Mouse (Mus musculus): Measurements from ENCODE around the gene Adprhl1. TPM values are rescaled to one million over a fixed set of nuclear protein-coding genes. Genes with fewer than 3 reads are reported as not detected.

Gene Adprhl1
- polyA plus RNA-seq, 1 experiment = 17.8 TPM

DNA sequence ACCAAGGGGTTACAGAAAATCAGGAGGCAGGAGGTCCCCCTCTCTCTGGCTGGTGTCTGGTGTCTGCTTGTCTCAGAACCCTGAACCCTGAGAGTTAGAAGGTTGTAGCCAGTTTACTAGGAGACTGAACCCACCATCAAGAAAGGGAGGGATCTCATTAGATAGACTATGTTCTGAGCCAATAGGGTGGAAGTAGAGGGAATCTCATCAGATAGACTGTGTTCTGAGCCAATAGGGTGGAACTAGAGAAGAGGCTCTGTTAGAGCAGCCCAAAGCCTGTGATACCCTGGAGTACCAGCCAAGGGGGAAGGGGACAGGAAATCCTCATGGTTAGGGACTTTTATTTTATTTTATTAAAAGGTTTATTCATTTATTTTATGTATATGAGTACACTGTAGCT is 36.0 kb downstream of the Adprhl1 start:
- H3K4me3 ChIP-seq = no peak overlapping the region
- no peak overlapping the region for H3ac ChIP-seq (ENCODE audit: control insufficient read depth, insufficient read length)
- TF ChIP-seq POLR2A (IDR thresholded peaks at IDR 0.05; ENCODE audit: insufficient read length, low read depth) (no peak), MYOG (IDR thresholded peaks at IDR 0.05; ENCODE audit: control insufficient read depth in 1 of 3, insufficient read depth in 1 of 3, insufficient read length in 2 of 3, low read depth in 2 of 3) (no peak), POLR2AphosphoS2 (IDR thresholded peaks at IDR 0.05; ENCODE audit: insufficient read length, low read depth) (no peak), TCF3 (IDR thresholded peaks at IDR 0.05; ENCODE audit: insufficient read length, low read depth) (no peak), REST (IDR thresholded peaks at IDR 0.05; ENCODE audit: insufficient read depth, insufficient read length) (no peak), USF1 (IDR thresholded peaks at IDR 0.05; ENCODE audit: low read depth) (no peak), TCF12 (IDR thresholded peaks at IDR 0.05; ENCODE audit: insufficient read depth, poor library complexity, severe bottlenecking) (no peak), SRF (IDR thresholded peaks at IDR 0.05; ENCODE audit: control insufficient read depth, insufficient read length, low read depth) (no peak), MYOD1 (IDR thresholded peaks at IDR 0.05; ENCODE audit: control insufficient read depth in 1 of 3, insufficient read length in 2 of 3, low read depth in 2 of 3) (no peak), E2F4 (IDR thresholded peaks at IDR 0.05; ENCODE audit: insufficient read depth) (no peak), MAX (IDR thresholded peaks at IDR 0.05; ENCODE audit: low read depth) (no peak), CEBPB (IDR thresholded peaks at IDR 0.05; ENCODE audit: insufficient read depth, poor library complexity, severe bottlenecking) (no peak)
- no peaks in the 10 kb centered on the region for H3K79me2 ChIP-seq (ENCODE audit: control insufficient read depth, insufficient read depth)
- H3K4me2 ChIP-seq (ENCODE audit: low read depth) = no peak overlapping the region
- H3K36me3 ChIP-seq (ENCODE audit: control insufficient read depth, insufficient read depth) = no peaks in the 10 kb centered on the region
- H3K27me3 ChIP-seq (ENCODE audit: control insufficient read depth, insufficient read depth, insufficient read length) = peaks cover 13% of the 10 kb centered on the region

- H3ac ChIP-seq (ENCODE audit: control insufficient read depth, insufficient read length) = no peak overlapping the region
- no peaks in the 10 kb centered on the region for H3K79me2 ChIP-seq (ENCODE audit: control insufficient read depth, insufficient read depth)
- H3K36me3 ChIP-seq (ENCODE audit: control insufficient read depth, insufficient read depth) = no peaks in the 10 kb centered on the region
- H3K4me2 ChIP-seq (ENCODE audit: low read depth) = no peak overlapping the region
- no peak overlapping the region for H3K4me3 ChIP-seq
- TF ChIP-seq MAX (IDR thresholded peaks at IDR 0.05; ENCODE audit: low read depth) (no peak), TCF12 (IDR thresholded peaks at IDR 0.05; ENCODE audit: insufficient read depth, poor library complexity, severe bottlenecking) (no peak), TCF3 (IDR thresholded peaks at IDR 0.05; ENCODE audit: insufficient read length, low read depth) (no peak), CEBPB (IDR thresholded peaks at IDR 0.05; ENCODE audit: insufficient read depth, poor library complexity, severe bottlenecking) (no peak), MYOG (IDR thresholded peaks at IDR 0.05; ENCODE audit: control insufficient read depth in 1 of 3, insufficient read depth in 1 of 3, insufficient read length in 2 of 3, low read depth in 2 of 3) (no peak), SRF (IDR thresholded peaks at IDR 0.05; ENCODE audit: control insufficient read depth, insufficient read length, low read depth) (no peak), REST (IDR thresholded peaks at IDR 0.05; ENCODE audit: insufficient read depth, insufficient read length) (no peak), USF1 (IDR thresholded peaks at IDR 0.05; ENCODE audit: low read depth) (no peak), POLR2A (IDR thresholded peaks at IDR 0.05; ENCODE audit: insufficient read length, low read depth) (no peak), POLR2AphosphoS2 (IDR thresholded peaks at IDR 0.05; ENCODE audit: insufficient read length, low read depth) (no peak), MYOD1 (IDR thresholded peaks at IDR 0.05; ENCODE audit: control insufficient read depth in 1 of 3, insufficient read length in 2 of 3, low read depth in 2 of 3) (no peak)
- peaks cover 5% of the 10 kb centered on the region for H3K27me3 ChIP-seq (ENCODE audit: control insufficient read depth, insufficient read depth, insufficient read length)
Measured at GRCm38 (mm10) chr8:13217093-13217492, 36.9 kb downstream of the Adprhl1 start.

- no peak overlapping the region for H3K4me3 ChIP-seq
- TF ChIP-seq REST (IDR thresholded peaks at IDR 0.05; ENCODE audit: insufficient read depth, insufficient read length) (no peak), MAX (IDR thresholded peaks at IDR 0.05; ENCODE audit: low read depth) (no peak), CEBPB (IDR thresholded peaks at IDR 0.05; ENCODE audit: insufficient read depth, poor library complexity, severe bottlenecking) (no peak), POLR2A (IDR thresholded peaks at IDR 0.05; ENCODE audit: insufficient read length, low read depth) (no peak), MYOD1 (IDR thresholded peaks at IDR 0.05; ENCODE audit: control insufficient read depth in 1 of 3, insufficient read length in 2 of 3, low read depth in 2 of 3) (no peak), USF1 (IDR thresholded peaks at IDR 0.05; ENCODE audit: low read depth) (no peak), POLR2AphosphoS2 (IDR thresholded peaks at IDR 0.05; ENCODE audit: insufficient read length, low read depth) (no peak), MYOG (IDR thresholded peaks at IDR 0.05; ENCODE audit: control insufficient read depth in 1 of 3, insufficient read depth in 1 of 3, insufficient read length in 2 of 3, low read depth in 2 of 3) (no peak), E2F4 (IDR thresholded peaks at IDR 0.05; ENCODE audit: insufficient read depth) (no peak), TCF12 (IDR thresholded peaks at IDR 0.05; ENCODE audit: insufficient read depth, poor library complexity, severe bottlenecking) (no peak)
- H3K27me3 ChIP-seq (ENCODE audit: control insufficient read depth, insufficient read depth, insufficient read length) = no peaks in the 10 kb centered on the region
- no peak overlapping the region for H3ac ChIP-seq (ENCODE audit: control insufficient read depth, insufficient read length)
- no peak overlapping the region for H3K4me2 ChIP-seq (ENCODE audit: low read depth)
- H3K79me2 ChIP-seq (ENCODE audit: control insufficient read depth, insufficient read depth) = no peaks in the 10 kb centered on the region
- H3K36me3 ChIP-seq (ENCODE audit: control insufficient read depth, insufficient read depth) = no peaks in the 10 kb centered on the region
Measured at GRCm38 (mm10) chr8:13216386-13216785, 37.6 kb downstream of the Adprhl1 start.

GRCm38 (mm10) chr8:13213479-13214268 is 40.3 kb downstream of the Adprhl1 start:
- peak overlapping the region; percentile 68 for H3K4me2 ChIP-seq (ENCODE audit: low read depth)
- peak; percentile 73 for TF ChIP-seq CEBPB (IDR thresholded peaks at IDR 0.05; ENCODE audit: insufficient read depth, poor library complexity, severe bottlenecking)
- peak; percentile 98 to 100 (median 98) for TF ChIP-seq MYOG (IDR thresholded peaks at IDR 0.05; ENCODE audit: control insufficient read depth in 1 of 3, insufficient read depth in 1 of 3, insufficient read length in 2 of 3, low read depth in 2 of 3)
- TF ChIP-seq MYOD1 (IDR thresholded peaks at IDR 0.05; ENCODE audit: control insufficient read depth in 1 of 3, insufficient read length in 2 of 3, low read depth in 2 of 3) = peak; percentile 97 to 99 (median 98)
- TF ChIP-seq USF1 (IDR thresholded peaks at IDR 0.05; ENCODE audit: low read depth) = peak; percentile 55
- TF ChIP-seq POLR2A (IDR thresholded peaks at IDR 0.05; ENCODE audit: insufficient read length, low read depth) = peak; percentile 28
- no peak for TF ChIP-seq E2F4 (IDR thresholded peaks at IDR 0.05; ENCODE audit: insufficient read depth)
- TF ChIP-seq SRF (IDR thresholded peaks at IDR 0.05; ENCODE audit: control insufficient read depth, insufficient read length, low read depth) = no peak
- TF ChIP-seq TCF12 (IDR thresholded peaks at IDR 0.05; ENCODE audit: insufficient read depth, poor library complexity, severe bottlenecking) = peak; percentile 84
- peak; percentile 98 for TF ChIP-seq TCF3 (IDR thresholded peaks at IDR 0.05; ENCODE audit: insufficient read length, low read depth)

More at GRCm38 (mm10) chr8:13213479-13214268, 40.3 kb downstream of the Adprhl1 start:
- H3K4me3 ChIP-seq = no peak overlapping the region
- no peaks in the 10 kb centered on the region for H3K27me3 ChIP-seq (ENCODE audit: control insufficient read depth, insufficient read depth, insufficient read length)
- H3K79me2 ChIP-seq (ENCODE audit: control insufficient read depth, insufficient read depth) = no peaks in the 10 kb centered on the region
- no peak overlapping the region for H3ac ChIP-seq (ENCODE audit: control insufficient read depth, insufficient read length)
- H3K36me3 ChIP-seq (ENCODE audit: control insufficient read depth, insufficient read depth) = no peaks in the 10 kb centered on the region
